Mouse (Mus musculus): ENCODE data around the gene Ptprt. TPM values are rescaled to one million over a fixed set of nuclear protein-coding genes. Genes with fewer than 3 reads are reported as not detected.
"Not testable (repeated sequence)": the region's sequence is repeated elsewhere in the genome, so short reads cannot be mapped to it uniquely, and the experiment has no call there.

Ptprt gene
- total RNA-seq, 2 experiments from 2014 or later = 0.46 to 0.59 TPM

GRCm38 (mm10) chr2:161527192-161527591 is 1133.8 kb downstream of the Ptprt start:
- no peak for DNase-seq

- no peak for DNase-seq
Observed at GRCm38 (mm10) chr2:161519671-161520070, 1141.3 kb downstream of the Ptprt start.

- DNase-seq = no peak
Observed at GRCm38 (mm10) chr2:161516921-161517320, 1144.0 kb downstream of the Ptprt start.

GRCm38 (mm10) chr2:161513256-161513655 is 1147.7 kb downstream of the Ptprt start:
- DNase-seq = no peak

GRCm38 (mm10) chr2:161511880-161512570 is 1148.9 kb downstream of the Ptprt start:
- not testable (repeated sequence) for DNase-seq

- no peak for DNase-seq
Observed at GRCm38 (mm10) chr2:161511101-161511759, 1149.7 kb downstream of the Ptprt start.

- no peak for DNase-seq
Observed at GRCm38 (mm10) chr2:161499097-161499899, 1161.6 kb downstream of the Ptprt start.

- no peak for DNase-seq
Observed at GRCm38 (mm10) chr2:161498449-161499096, 1162.4 kb downstream of the Ptprt start.

- no peak for DNase-seq
Observed at GRCm38 (mm10) chr2:161481741-161482140, 1179.2 kb downstream of the Ptprt start.

GRCm38 (mm10) chr2:161480445-161480844 is 1180.5 kb downstream of the Ptprt start:
- DNase-seq = no peak
